Mouse (Mus musculus): ENCODE results near the gene Ppm1n. TPM values are rescaled to one million over a fixed set of nuclear protein-coding genes. Genes with fewer than 3 reads are reported as not detected.
A peak's percentile ranks its signal among the peaks of the same experiment; 100 is the strongest.

Ppm1n gene
- total RNA-seq, 2 experiments from 2014 or later, result not detected

- TF ChIP-seq CTCF (IDR thresholded peaks at IDR 0.05), result no peak
- Histone ChIP-seq H3K4me3 (no peak overlapping the region), H3K27ac (no peak overlapping the region)
- intact Hi-C loops (cut with DNase I), result no loop called here
- no peak for DNase-seq (ENCODE audit: extremely low spot score in 1 of 2, low spot score in 2 of 2)
These were observed 38.8 kb upstream of the Ppm1n start for GRCm38 (mm10) chr7:19318676-19319075.

- no peak for TF ChIP-seq CTCF (IDR thresholded peaks at IDR 0.05)
- no peak overlapping the region for H3K4me3 ChIP-seq
- no peak for DNase-seq (ENCODE audit: extremely low spot score in 1 of 2, low spot score in 2 of 2)
- intact Hi-C loops (cut with DNase I), result no loop called here
- no peak overlapping the region for H3K27ac ChIP-seq
These were observed 38.3 kb upstream of the Ppm1n start for GRCm38 (mm10) chr7:19318201-19318600.

- no peak overlapping the region for H3K27ac ChIP-seq
- H3K4me3 ChIP-seq, result no peak overlapping the region
- DNase-seq (ENCODE audit: extremely low spot score in 1 of 2, low spot score in 2 of 2), result no peak
- intact Hi-C loops (cut with DNase I), result no loop called here
- no peak for TF ChIP-seq CTCF (IDR thresholded peaks at IDR 0.05)
These were observed 36.7 kb upstream of the Ppm1n start for GRCm38 (mm10) chr7:19316451-19317161.

GRCm38 (mm10) chr7:19314033-19314432 lies 34.2 kb upstream of the Ppm1n start:
- DNase-seq (ENCODE audit: extremely low spot score in 1 of 2, low spot score in 2 of 2), result no peak
- intact Hi-C loops (cut with DNase I), result no loop called here
- TF ChIP-seq CTCF (IDR thresholded peaks at IDR 0.05), result no peak
- H3K4me3 ChIP-seq, result no peak overlapping the region
- no peak overlapping the region for H3K27ac ChIP-seq

- TF ChIP-seq CTCF (IDR thresholded peaks at IDR 0.05), result no peak
- intact Hi-C loops (cut with DNase I), result no loop called here
- no peak for DNase-seq (ENCODE audit: extremely low spot score in 1 of 2, low spot score in 2 of 2)
- Histone ChIP-seq H3K4me3 (no peak overlapping the region), H3K27ac (no peak overlapping the region)
These were observed 32.1 kb upstream of the Ppm1n start for GRCm38 (mm10) chr7:19311991-19312390.

- intact Hi-C loops (cut with DNase I), result no loop called here
- Histone ChIP-seq H3K27ac (peak within 1 kb of the TSS; percentile 85), H3K4me3 (peak within 1 kb of the TSS; percentile 87)
- peak; percentile 57 for TF ChIP-seq CTCF (IDR thresholded peaks at IDR 0.05)
- DNase-seq (ENCODE audit: extremely low spot score in 1 of 2, low spot score in 2 of 2), result peak; percentile 92 to 94
These were observed 30.2 kb upstream of the Ppm1n start, which contains the start of gene Fosb for GRCm38 (mm10) chr7:19309884-19310641. Gene Fosb (minus strand): TSS chr7:19310051.

- intact Hi-C loops (cut with DNase I), result no loop called here
These were observed 29.5 kb upstream of the Ppm1n start for GRCm38 (mm10) chr7:19309278-19309883.

GRCm38 (mm10) chr7:19308454-19309277 lies 28.8 kb upstream of the Ppm1n start:
- peak overlapping the region; percentile 87 for H3K4me3 ChIP-seq
- DNase-seq (ENCODE audit: extremely low spot score in 1 of 2, low spot score in 2 of 2), result peak; percentile 97 to 98
- intact Hi-C loops (cut with DNase I), result no loop called here
- TF ChIP-seq CTCF (IDR thresholded peaks at IDR 0.05), result peak; percentile 10; the same call in 1 of the 2 replicates
- peak overlapping the region; percentile 97 for H3K27ac ChIP-seq

More at GRCm38 (mm10) chr7:19309278-19309883, 29.5 kb upstream of the Ppm1n start:
- Histone ChIP-seq H3K4me3 (peak overlapping the region; percentile 87), H3K27ac (peak overlapping the region; percentile 85; the same call in 1 of the 2 replicates)
- TF ChIP-seq CTCF (IDR thresholded peaks at IDR 0.05), result no peak
- no peak for DNase-seq (ENCODE audit: extremely low spot score in 1 of 2, low spot score in 2 of 2)

GRCm38 (mm10) chr7:19307739-19308453 lies 28.0 kb upstream of the Ppm1n start:
- intact Hi-C loops (cut with DNase I), result no loop called here
- no peak for TF ChIP-seq CTCF (IDR thresholded peaks at IDR 0.05)
- DNase-seq (ENCODE audit: extremely low spot score in 1 of 2, low spot score in 2 of 2), result peak; percentile 69 to 70
- H3K27ac ChIP-seq, result peak overlapping the region; percentile 97
- peak overlapping the region; percentile 87 for H3K4me3 ChIP-seq

GRCm38 (mm10) chr7:19306819-19307738 lies 27.2 kb upstream of the Ppm1n start:
- DNase-seq (ENCODE audit: extremely low spot score in 1 of 2, low spot score in 2 of 2), result no peak
- intact Hi-C loops (cut with DNase I), result no loop called here
- Histone ChIP-seq H3K27ac (no peak overlapping the region; the same call in 1 of the 2 replicates), H3K4me3 (peak overlapping the region; percentile 87)
- TF ChIP-seq CTCF (IDR thresholded peaks at IDR 0.05), result no peak

Measured in left cerebral cortex, adult 2 months (tissue).